Mouse (Mus musculus): ENCODE measurements around the gene Bbs10. TPM values are rescaled to one million over a fixed set of nuclear protein-coding genes. Genes with fewer than 3 reads are reported as not detected.

Gene Bbs10
- polyA plus RNA-seq (2017; shearing (Covaris generic)), result 2.8 TPM

DNA sequence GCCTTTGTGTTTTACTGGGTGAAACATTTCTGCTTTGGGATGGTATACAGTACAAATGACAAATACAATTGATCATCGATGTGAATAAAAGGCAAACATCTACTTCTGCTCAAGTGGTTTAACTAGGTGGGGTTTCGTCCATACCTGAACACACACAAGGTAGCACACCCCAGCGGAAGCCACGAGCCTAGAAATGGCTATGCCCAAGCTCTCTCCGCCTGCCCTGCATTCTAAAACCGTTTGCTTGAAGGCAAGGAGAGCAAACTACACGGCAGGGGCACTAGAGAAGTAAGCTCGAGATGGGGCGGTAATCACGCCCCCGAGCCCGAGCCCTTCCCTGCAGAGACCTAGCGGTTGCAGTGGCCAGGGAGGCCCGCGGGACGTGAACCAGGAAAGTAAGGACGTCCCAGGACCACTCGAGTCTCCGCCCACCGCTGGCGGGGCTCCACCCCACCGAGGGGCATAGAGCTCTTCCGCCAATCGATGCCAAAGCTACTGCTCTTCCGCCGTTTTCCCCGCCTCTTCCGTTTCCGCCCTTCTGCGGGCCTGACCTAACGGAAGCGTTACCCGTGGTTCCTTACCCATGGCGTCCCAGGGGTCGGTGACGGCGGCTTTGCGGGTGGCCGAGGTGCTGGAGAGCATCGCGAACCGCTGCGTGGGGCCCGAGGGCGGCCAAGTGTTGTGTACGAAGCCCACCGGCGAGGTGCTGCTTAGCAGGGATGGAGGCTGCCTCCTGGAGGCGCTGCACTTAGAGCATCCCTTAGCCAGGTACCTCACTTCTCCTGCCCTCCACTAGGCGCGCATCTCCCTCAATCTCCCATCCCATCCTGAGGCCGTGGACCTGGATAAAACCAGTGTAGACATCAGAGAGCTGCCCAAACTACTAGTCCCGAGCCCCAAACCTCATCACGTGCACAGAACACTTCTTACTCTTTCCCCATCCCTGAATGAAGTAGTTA lies at the start of gene Bbs10:
Bbs10 (plus strand) TSS at position 540 of the 959 bp plus-strand sequence.

Other genes with a start within 250 kb of the Bbs10 start
- 12.5 TPM for gene Osbpl8, start 133.9 kb upstream of the Bbs10 start, polyA plus RNA-seq (2017; shearing (Covaris generic))
- 72.5 TPM for gene Nap1l1, start 174.5 kb downstream of the Bbs10 start, polyA plus RNA-seq (2017; shearing (Covaris generic))
- gene Phlda1, start 207.6 kb downstream of the Bbs10 start, polyA plus RNA-seq (2017; shearing (Covaris generic)), result 5.9 TPM

All from CD4-positive, CD25-positive, alpha-beta regulatory T cell, adult 9 weeks (primary cell).